Mouse (Mus musculus): ENCODE results near the gene Cass4. TPM values are rescaled to one million over a fixed set of nuclear protein-coding genes. Genes with fewer than 3 reads are reported as not detected.

The Cass4 gene
- total and polyA plus RNA-seq, 3 experiments, result 0.35 to 5.5 TPM; not detected in 1

GRCm38 (mm10) chr2:172394671-172395070 is 1.1 kb downstream of the Cass4 start:
- no peak overlapping the region for H3K4me3 ChIP-seq (ENCODE audit: control insufficient read depth in 1 of 2, insufficient read depth in 1 of 2, low read depth in 2 of 2, low read length in 2 of 2)
- no peaks in the 10 kb centered on the region for H3K9me3 ChIP-seq (replicated peaks; ENCODE audit: insufficient read depth, low read length)

GRCm38 (mm10) chr2:172395961-172396360 is 2.4 kb downstream of the Cass4 start:
- H3K4me1 ChIP-seq (ENCODE audit: control insufficient read depth in 1 of 2, insufficient read depth in 2 of 2, low read length in 2 of 2), result peaks cover 0 to 17% of the 10 kb centered on the region in 2 experiments; a peak in 3 of 4 replicates
- no peaks in the 10 kb centered on the region for H3K27me3 ChIP-seq (ENCODE audit: control insufficient read depth in 1 of 2, insufficient read depth in 2 of 2, low read length in 2 of 2)
- no peak overlapping the region for H3K9ac ChIP-seq (ENCODE audit: control insufficient read depth, low read depth, low read length, poor library complexity, severe bottlenecking)
- no peak for DNase-seq (ENCODE audit: low read depth, low spot score)
- H3K79me2 ChIP-seq (ENCODE audit: control insufficient read depth, insufficient read depth, low read length, poor library complexity), result no peaks in the 10 kb centered on the region
- no peaks in the 10 kb centered on the region for H3K9me3 ChIP-seq (replicated peaks; ENCODE audit: insufficient read depth, low read length)
- no peak overlapping the region for H3K4me3 ChIP-seq (ENCODE audit: control insufficient read depth in 1 of 2, insufficient read depth in 1 of 2, low read depth in 2 of 2, low read length in 2 of 2)
- TF ChIP-seq CHD2 (IDR thresholded peaks at IDR 0.05; ENCODE audit: low read length) (no peak), POLR2AphosphoS2 (IDR thresholded peaks at IDR 0.05; ENCODE audit: low read length) (no peak), MYC (IDR thresholded peaks at IDR 0.05; ENCODE audit: low read depth, low read length) (no peak), ZKSCAN1 (IDR thresholded peaks at IDR 0.05; ENCODE audit: low read depth, low read length) (no peak), POLR2A (IDR thresholded peaks at IDR 0.05; ENCODE audit: control insufficient read depth in 1 of 2, insufficient read depth in 1 of 2, low read depth in 1 of 2, low read length in 2 of 2, poor library complexity in 1 of 2) (no peak), BHLHE40 (IDR thresholded peaks at IDR 0.05; ENCODE audit: borderline replicate concordance, low read depth, low read length) (no peak), CHD1 (IDR thresholded peaks at IDR 0.05; ENCODE audit: low read depth, low read length) (no peak), POLR2AphosphoS5 (IDR thresholded peaks at IDR 0.05; ENCODE audit: borderline replicate concordance, low read depth, low read length) (no peak), E2F4 (IDR thresholded peaks at IDR 0.05; ENCODE audit: borderline replicate concordance, low read depth, low read length) (no peak), RCOR1 (IDR thresholded peaks at IDR 0.05; ENCODE audit: low read depth, low read length) (no peak), CTCF (IDR thresholded peaks at IDR 0.05 in 2 of 3, conservative IDR thresholded peaks at IDR 0.05 in 1 of 3; ENCODE audit: control insufficient read depth in 1 of 3, insufficient read depth in 1 of 3, low read depth in 2 of 3, low read length in 3 of 3, poor library complexity in 1 of 3, severe bottlenecking in 1 of 3) (no peak), MAX (IDR thresholded peaks at IDR 0.05; ENCODE audit: low read length) (no peak), ZNF384 (IDR thresholded peaks at IDR 0.05; ENCODE audit: low read depth, low read length) (no peak), EP300 (IDR thresholded peaks at IDR 0.05; ENCODE audit: low read depth in 1 of 2, low read length in 2 of 2) (no peak), MXI1 (IDR thresholded peaks at IDR 0.05; ENCODE audit: low read depth, low read length) (no peak), USF1 (IDR thresholded peaks at IDR 0.05; ENCODE audit: low read depth, low read length) (no peak), JUND (IDR thresholded peaks at IDR 0.05; ENCODE audit: low read depth, low read length) (no peak), UBTF (IDR thresholded peaks at IDR 0.05; ENCODE audit: borderline replicate concordance, insufficient read depth, low read depth, low read length) (no peak)
- H3K36me3 ChIP-seq (ENCODE audit: control insufficient read depth in 1 of 2, insufficient read depth in 2 of 2, low read length in 2 of 2), result peaks cover 0 to 5% of the 10 kb centered on the region in 2 experiments; a peak in 2 of 4 replicates
- no peak overlapping the region for H3K27ac ChIP-seq (ENCODE audit: control insufficient read depth, low read depth, low read length)

More at GRCm38 (mm10) chr2:172394671-172395070, 1.1 kb downstream of the Cass4 start:
- TF ChIP-seq ZNF384 (IDR thresholded peaks at IDR 0.05; ENCODE audit: low read depth, low read length), result no peak
- TF ChIP-seq TAL1 (IDR thresholded peaks at IDR 0.05; ENCODE audit: low read length), result no peak
- TF ChIP-seq SIN3A (IDR thresholded peaks at IDR 0.05; ENCODE audit: low read length), result no peak
- TF ChIP-seq E2F4 (IDR thresholded peaks at IDR 0.05; ENCODE audit: borderline replicate concordance, low read depth, low read length), result no peak
- no peak for TF ChIP-seq POLR2AphosphoS2 (IDR thresholded peaks at IDR 0.05; ENCODE audit: low read length)
- no peak for TF ChIP-seq MYB (IDR thresholded peaks at IDR 0.05; ENCODE audit: low read depth, low read length)
- no peak for TF ChIP-seq POLR2AphosphoS5 (IDR thresholded peaks at IDR 0.05; ENCODE audit: borderline replicate concordance, low read depth, low read length)
- TF ChIP-seq BHLHE40 (IDR thresholded peaks at IDR 0.05; ENCODE audit: borderline replicate concordance, low read depth, low read length), result no peak
- TF ChIP-seq ZKSCAN1 (IDR thresholded peaks at IDR 0.05; ENCODE audit: low read depth, low read length), result no peak
- no peak for TF ChIP-seq NRF1 (IDR thresholded peaks at IDR 0.05; ENCODE audit: insufficient read depth, low read depth, low read length, poor library complexity, severe bottlenecking)
- no peak for TF ChIP-seq POLR2A (IDR thresholded peaks at IDR 0.05; ENCODE audit: control insufficient read depth in 1 of 2, insufficient read depth in 1 of 2, low read depth in 1 of 2, low read length in 2 of 2, poor library complexity in 1 of 2)
- TF ChIP-seq MEF2A (IDR thresholded peaks at IDR 0.05; ENCODE audit: extremely low read depth, insufficient replicate concordance, low read depth, low read length, poor library complexity, severe bottlenecking), result no peak
- no peak for TF ChIP-seq MXI1 (IDR thresholded peaks at IDR 0.05; ENCODE audit: low read depth, low read length)
- no peak for TF ChIP-seq UBTF (IDR thresholded peaks at IDR 0.05; ENCODE audit: borderline replicate concordance, insufficient read depth, low read depth, low read length)
- TF ChIP-seq RCOR1 (IDR thresholded peaks at IDR 0.05; ENCODE audit: low read depth, low read length), result no peak
- Histone ChIP-seq H3K36me3 (ENCODE audit: control insufficient read depth in 1 of 2, insufficient read depth in 2 of 2, low read length in 2 of 2) (peaks cover 0 to 5% of the 10 kb centered on the region in 2 experiments; a peak in 2 of 4 replicates), H3K9ac (ENCODE audit: control insufficient read depth, low read depth, low read length, poor library complexity, severe bottlenecking) (no peak overlapping the region), H3K79me2 (ENCODE audit: control insufficient read depth, insufficient read depth, low read length, poor library complexity) (no peaks in the 10 kb centered on the region), H3K27me3 (ENCODE audit: control insufficient read depth in 1 of 2, insufficient read depth in 2 of 2, low read length in 2 of 2) (no peaks in the 10 kb centered on the region), H3K4me1 (ENCODE audit: control insufficient read depth in 1 of 2, insufficient read depth in 2 of 2, low read length in 2 of 2) (peaks cover 0 to 12% of the 10 kb centered on the region in 2 experiments; a peak in 3 of 4 replicates), H3K27ac (ENCODE audit: control insufficient read depth, low read depth, low read length) (no peak overlapping the region)
- no peak for DNase-seq (ENCODE audit: low read depth, low spot score)

All from MEL (cell line).